Mouse (Mus musculus) megakaryocyte, embryonic 14.5 days (primary cell): ENCODE measurements around the gene Sgcd.

Source experiments
- FLI1 ChIP-seq: IDR thresholded peaks from 2 replicates; pipeline ENCODE4 v1.6.1; 2012; ENCODE audit warnings: low read length, inconsistent platforms, mixed read lengths
- GATA1 ChIP-seq: IDR thresholded peaks from 3 replicates; pipeline ENCODE4 v1.6.1; 2012; ENCODE audit warnings: mixed read lengths, low read length, inconsistent platforms, borderline replicate concordance

GRCm38 (mm10) chr11:47988697-47989533, at the start of gene Sgcd:
- no peak for TF ChIP-seq FLI1
- TF ChIP-seq GATA1: no peak
